Mouse (Mus musculus): ENCODE data around the gene Ptpn22.

Ptpn22 gene

DNA sequence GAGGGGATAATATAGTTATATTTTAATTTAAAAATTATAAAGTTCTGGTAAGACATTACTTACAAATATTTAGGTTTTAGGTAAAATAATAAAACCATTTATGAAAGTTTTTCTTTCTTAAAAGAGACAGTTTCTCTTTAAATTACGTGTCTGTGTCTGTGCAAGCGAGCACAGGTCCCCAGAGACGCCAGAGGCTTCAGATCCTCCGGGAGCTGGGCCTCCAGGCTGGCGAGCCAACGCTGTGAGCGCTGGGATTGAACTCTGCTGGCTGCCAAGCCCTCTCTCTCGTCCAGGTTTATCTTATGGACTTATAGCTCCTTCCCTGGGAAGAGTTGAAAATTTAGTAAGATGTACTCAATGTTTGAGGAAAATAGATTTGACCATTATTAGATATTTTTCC lies 5.8 kb upstream of the Ptpn22 start:
- in situ Hi-C loops (cut with MboI; ENCODE audit: unreplicated experiment in 2 of 2) = loop anchor here (5.0 kb wide), 1 partner anchor 33 kb away; no protein-coding TSS in a partner anchor

DNA sequence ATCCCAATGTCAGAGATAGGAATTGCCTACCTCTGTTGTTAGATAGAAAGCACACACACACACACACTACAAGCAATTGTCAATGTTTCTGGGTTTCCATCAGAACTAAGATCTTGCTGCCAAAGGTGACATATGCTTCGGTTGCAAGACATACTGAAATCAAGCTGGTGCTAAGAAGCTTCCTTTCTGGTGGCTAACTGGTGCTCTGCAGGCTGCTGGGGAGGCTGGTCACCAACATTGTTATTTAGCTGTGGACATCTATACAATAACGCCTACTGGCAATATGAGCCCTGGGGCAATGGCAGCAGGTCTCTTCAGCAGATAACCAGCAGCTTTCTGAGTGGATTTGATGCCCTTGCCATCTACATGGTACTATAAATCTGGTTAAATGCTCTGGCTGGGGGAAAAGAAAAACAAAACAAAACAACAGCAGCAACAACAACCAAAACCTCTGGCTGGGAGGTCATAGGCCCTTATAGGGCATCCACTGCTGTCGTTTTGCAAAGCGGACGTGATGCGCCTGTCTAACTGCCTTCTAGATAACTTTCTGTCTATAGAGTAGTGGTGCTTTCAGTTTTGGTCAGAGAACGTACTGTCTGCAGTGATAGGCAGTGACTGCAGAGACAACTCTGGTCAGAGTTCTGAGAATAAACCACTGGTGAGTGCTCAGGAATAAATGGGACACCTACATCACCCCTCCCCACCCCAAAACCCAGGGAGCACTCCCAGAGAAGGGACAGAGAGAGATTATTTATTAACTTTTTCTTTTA lies 2.4 kb upstream of the Ptpn22 start:
- in situ Hi-C loops (cut with MboI; ENCODE audit: unreplicated experiment in 2 of 2) = no loop called here

DNA sequence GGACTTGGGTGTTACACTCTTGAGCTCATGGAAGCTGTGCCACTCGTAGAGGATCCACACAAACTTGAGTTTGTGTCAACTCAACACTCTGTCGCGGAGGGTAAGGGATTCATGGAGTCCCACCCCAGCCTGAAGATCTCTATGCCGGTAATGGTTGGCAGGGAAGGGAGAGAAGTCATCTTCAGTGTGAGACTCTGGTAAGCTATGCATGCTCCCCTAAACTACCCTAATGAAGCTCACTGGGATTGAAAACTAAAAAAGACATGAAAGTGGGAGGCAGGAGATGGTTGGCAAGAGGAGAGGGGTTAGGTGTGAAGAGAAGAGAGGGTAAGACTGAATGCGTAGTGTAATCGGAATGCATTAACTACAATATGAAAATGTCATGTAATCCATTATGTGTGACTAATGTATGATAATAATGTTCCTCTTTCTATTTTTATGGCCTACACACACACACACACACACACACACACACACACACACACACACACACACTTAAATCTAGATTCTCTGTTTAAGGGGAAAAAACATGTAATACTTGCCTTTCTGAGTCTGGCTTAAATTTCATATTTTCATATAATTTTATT lies 1.5 kb upstream of the Ptpn22 start:
- in situ Hi-C loops (cut with MboI; ENCODE audit: unreplicated experiment in 2 of 2) = no loop called here

GRCm38 (mm10) chr3:103859851-103860391 lies 326 bp downstream of the Ptpn22 start:
- in situ Hi-C loops (cut with MboI; ENCODE audit: unreplicated experiment in 2 of 2) = no loop called here

GRCm38 (mm10) chr3:103862721-103863220 lies 3.2 kb downstream of the Ptpn22 start:
- in situ Hi-C loops (cut with MboI; ENCODE audit: unreplicated experiment in 2 of 2) = no loop called here

DNA sequence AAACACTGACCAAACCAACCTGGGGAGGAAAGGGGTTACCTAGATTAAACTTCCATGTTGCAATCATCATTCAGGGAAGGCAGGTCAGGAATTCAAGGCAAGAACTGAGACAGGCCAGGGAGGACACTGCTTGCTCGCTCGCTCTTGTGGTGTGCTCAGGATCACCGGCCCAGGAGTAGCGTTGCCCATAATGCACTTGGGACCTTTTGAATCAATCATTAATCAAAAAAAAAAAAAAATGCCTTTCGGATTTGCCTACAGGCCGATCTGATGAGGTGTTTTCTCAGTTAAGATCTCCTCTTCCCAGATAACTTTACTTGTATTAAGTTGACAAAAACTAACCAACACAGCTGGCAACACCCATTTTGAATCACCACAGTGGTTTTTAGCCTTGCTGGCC lies 4.6 kb downstream of the Ptpn22 start:
- in situ Hi-C loops (cut with MboI; ENCODE audit: unreplicated experiment in 2 of 2) = no loop called here

GRCm38 (mm10) chr3:103867424-103867971 lies 7.9 kb downstream of the Ptpn22 start:
- in situ Hi-C loops (cut with MboI; ENCODE audit: unreplicated experiment in 2 of 2) = no loop called here

DNA sequence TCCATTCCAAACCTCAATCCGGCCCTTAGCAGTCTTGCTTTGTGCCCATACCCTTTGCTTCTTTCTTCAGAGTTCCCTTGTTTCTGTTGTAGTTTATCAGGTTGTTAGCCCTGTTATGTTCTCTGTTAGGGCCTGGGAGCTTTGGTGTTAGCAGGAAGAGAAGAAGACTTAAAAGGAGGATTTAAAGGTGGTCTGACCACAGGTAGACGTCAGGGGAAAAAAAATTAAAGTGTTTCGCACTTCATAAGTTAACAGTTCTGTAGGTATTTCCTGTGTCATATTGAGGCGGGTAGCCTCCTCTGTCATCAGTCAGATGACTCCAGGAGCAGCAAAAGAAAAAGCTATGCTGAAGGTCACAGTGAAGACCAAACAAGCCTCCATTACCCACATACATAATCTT lies 8.4 kb downstream of the Ptpn22 start:
- in situ Hi-C loops (cut with MboI; ENCODE audit: unreplicated experiment in 2 of 2) = no loop called here

DNA sequence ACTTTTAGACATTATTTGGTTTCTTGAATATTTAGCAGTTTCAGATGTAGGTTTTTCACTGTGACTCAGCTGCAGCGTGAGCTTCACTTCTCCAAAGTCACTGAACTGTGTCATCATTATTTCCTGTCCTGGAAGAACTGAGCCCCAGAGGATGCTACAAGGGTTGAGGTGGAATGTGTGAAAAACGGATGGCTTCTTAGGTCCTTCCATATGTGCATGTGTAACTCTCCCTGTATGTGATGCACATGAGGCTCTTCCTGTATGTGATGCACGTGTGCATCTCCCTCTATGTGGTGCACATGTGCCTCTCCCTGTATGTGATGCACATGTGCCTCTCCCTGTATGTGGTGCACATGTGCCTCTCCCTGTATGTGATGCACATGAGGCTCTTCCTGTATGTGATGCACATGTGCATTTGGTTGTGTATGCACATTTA lies 13.1 kb downstream of the Ptpn22 start:
- in situ Hi-C loops (cut with MboI; ENCODE audit: unreplicated experiment in 2 of 2) = no loop called here

DNA sequence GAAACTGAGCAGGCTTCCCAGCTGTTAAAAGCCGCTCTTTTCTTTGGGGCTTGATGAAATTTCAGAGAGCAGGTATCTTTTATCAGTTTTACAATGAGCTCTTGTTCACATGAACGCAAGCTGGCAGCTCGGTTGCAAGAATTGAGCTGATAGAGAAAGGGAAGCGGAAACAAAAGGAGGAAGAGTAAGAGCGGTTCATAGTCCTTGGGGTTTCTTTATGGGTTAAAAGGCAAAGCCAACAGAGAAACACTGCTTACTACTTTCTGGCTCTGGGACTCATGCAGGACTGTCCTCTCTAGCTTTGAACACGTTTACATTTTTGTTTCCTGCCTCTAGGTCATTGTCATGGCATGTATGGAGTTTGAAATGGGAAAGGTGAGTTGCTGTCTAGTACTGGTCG lies 14.7 kb downstream of the Ptpn22 start:
- in situ Hi-C loops (cut with MboI; ENCODE audit: unreplicated experiment in 2 of 2) = no loop called here

GRCm38 (mm10) chr3:103885946-103886345 lies 26.4 kb downstream of the Ptpn22 start:
- in situ Hi-C loops (cut with MboI; ENCODE audit: unreplicated experiment in 2 of 2) = loop anchor here (5.0 to 25.0 kb wide), 5 partner anchors 34 to 491 kb away; partner anchors contain the start of genes Bcl2l15 (in 1 of the 2), Gm10964 (in 1 of the 2) and Olfml3 (in 1 of the 2)

GRCm38 (mm10) chr3:103887581-103887980 lies 28.0 kb downstream of the Ptpn22 start:
- in situ Hi-C loops (cut with MboI; ENCODE audit: unreplicated experiment in 2 of 2) = loop anchor here (5.0 to 25.0 kb wide), 5 partner anchors 35 to 493 kb away; partner anchors contain the start of genes Bcl2l15 (in 1 of the 2), Gm10964 (in 1 of the 2) and Olfml3 (in 1 of the 2)

- in situ Hi-C loops (cut with MboI; ENCODE audit: unreplicated experiment in 2 of 2) = loop anchor here in 1 of 2 experiments (5.0 to 25.0 kb wide), 2 partner anchors 156 to 456 kb away; partner anchors contain the start of genes Gm10964 and Olfml3
These were observed 33.8 kb downstream of the Ptpn22 start for GRCm38 (mm10) chr3:103893374-103893773.

DNA sequence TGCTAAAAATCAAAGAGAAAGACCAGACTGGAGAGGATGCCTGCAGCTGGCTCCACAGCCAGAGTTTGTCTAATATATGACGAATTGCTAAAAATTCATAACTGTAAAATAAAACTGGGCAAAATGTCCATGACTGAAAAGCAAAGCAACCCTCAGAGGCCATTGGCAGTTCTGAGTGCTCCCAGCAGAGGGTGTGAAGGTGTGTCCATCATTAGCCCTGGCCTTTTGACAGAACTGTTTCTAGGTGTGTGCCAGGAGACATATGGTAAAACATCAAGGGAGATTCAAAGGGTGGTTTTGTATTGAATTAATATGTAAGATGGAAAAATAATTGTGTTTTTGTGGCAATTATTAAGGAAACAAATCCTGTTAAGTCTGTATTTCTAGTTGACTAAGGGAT lies 45.1 kb downstream of the Ptpn22 start:
- in situ Hi-C loops (cut with MboI; ENCODE audit: unreplicated experiment in 2 of 2) = loop anchor here in 1 of 2 experiments (10.0 kb wide), 1 partner anchor 540 kb away; no protein-coding TSS in a partner anchor

DNA sequence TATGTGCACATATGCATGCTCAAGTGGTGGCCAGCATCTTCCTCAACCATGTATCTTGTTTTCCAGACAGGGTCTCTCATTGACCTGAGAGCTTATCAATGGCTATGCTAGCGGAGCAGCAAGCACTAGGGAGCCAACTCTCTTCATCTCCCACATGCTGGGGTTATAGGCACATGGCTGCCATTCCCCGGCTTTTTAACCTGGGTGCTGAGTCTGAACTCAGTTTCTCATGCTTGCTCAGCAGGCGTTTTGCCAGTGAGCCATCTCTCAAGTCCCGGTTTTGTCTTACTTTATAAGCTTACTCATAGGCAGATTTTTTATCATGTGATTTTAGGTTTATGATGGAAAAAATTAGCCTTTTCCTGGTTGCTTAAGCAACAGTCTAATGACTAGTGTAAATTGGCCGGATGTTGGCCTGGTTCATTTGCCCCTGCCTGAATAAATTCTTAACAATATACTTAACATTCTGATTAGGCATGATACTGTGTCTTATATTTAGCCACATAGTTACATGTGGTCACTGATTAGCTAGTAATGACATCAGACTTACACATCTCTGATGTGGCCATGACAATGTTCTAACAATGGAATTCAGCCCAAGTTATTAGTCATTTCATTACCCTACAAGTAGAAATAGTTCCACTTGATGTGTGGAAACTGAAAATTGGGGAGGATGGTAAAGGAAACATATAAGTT lies 47.9 kb downstream of the Ptpn22 start:
- in situ Hi-C loops (cut with MboI; ENCODE audit: unreplicated experiment in 2 of 2) = loop anchor here in 1 of 2 experiments (10.0 kb wide), 1 partner anchor 537 kb away; no protein-coding TSS in a partner anchor

DNA sequence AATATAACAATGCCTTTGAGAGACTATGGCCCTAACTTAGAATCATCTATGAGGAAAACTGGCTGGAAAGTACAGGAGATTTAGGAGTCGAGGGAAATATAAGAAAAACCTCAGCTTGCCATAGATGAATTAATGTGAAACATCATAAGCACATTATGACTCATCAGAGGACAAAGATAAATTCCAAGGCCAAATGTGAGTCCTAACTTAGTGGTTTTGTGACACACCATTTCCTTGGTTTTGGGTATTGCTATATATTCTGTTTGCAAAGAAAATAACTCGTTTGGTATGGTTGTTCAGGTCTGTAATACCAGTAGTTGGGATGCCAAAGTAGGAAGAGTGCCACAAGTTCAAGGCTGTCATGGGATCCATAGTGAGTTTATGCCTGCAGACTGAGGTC lies 49.2 kb downstream of the Ptpn22 start:
- in situ Hi-C loops (cut with MboI; ENCODE audit: unreplicated experiment in 2 of 2) = loop anchor here in 1 of 2 experiments (10.0 kb wide), 1 partner anchor 536 kb away; no protein-coding TSS in a partner anchor

- in situ Hi-C loops (cut with MboI; ENCODE audit: unreplicated experiment in 2 of 2) = no loop called here
These were observed 53.9 kb downstream of the Ptpn22 start for GRCm38 (mm10) chr3:103913451-103913961.

- in situ Hi-C loops (cut with MboI; ENCODE audit: unreplicated experiment in 2 of 2) = no loop called here
These were observed 54.5 kb downstream of the Ptpn22 start, which contains the start of gene Rsbn1 for GRCm38 (mm10) chr3:103914010-103914669. Rsbn1 (plus strand) TSS chr3:103914120.

Data from v-Abl transformed pro-B cells (cell line).